Mouse (Mus musculus): ENCODE measurements around the gene Cd28. TPM values are rescaled to one million over a fixed set of nuclear protein-coding genes. Genes with fewer than 3 reads are reported as not detected.

The Cd28 gene
- polyA plus RNA-seq, 1 experiment from 2014 or later, result 0.16 TPM

DNA sequence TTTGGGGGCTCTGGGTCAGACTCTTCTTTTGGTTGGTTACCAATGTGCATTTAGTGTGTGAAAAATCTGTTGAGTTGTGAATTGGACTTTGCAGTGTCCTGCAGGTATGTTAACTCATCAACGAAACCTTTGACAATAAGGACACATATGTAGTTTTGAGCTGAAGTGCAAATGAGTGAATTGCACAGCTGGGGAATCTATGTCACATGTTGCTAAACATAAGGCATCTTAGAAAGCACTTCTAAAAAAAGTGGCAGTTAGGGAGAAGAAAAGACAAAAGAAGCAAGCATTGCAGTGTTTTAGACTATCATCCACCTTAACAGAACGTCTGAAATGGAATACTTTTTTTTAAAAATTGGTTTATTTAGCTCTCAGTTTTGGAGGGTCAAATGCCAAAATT, 104.4 kb downstream of the Cd28 start:
- 78% methylated on average over 2 of the region's 2 CpGs for WGBS
- DNase-seq (ENCODE audit: low spot score) (no peak), ATAC-seq (replicated peaks; ENCODE audit: low FRiP score, low read depth) (no peak)
- Histone ChIP-seq H3K9ac (ENCODE audit: low read depth, low read length) (no peak overlapping the region), H3K27ac (no peak overlapping the region), H3K4me1 (replicated peaks; ENCODE audit: insufficient read depth, low read length) (no peaks in the 10 kb centered on the region), H3K4me2 (ENCODE audit: low read length) (no peak overlapping the region), H3K36me3 (ENCODE audit: insufficient read depth, low read length) (no peaks in the 10 kb centered on the region), H3K27me3 (ENCODE audit: insufficient read depth, low read length) (no peaks in the 10 kb centered on the region), H3K4me3 (replicated peaks; ENCODE audit: low read depth, low read length) (no peak overlapping the region), H3K9me3 (replicated peaks; ENCODE audit: low read length) (no peaks in the 10 kb centered on the region)
- TF ChIP-seq CTCF (IDR thresholded peaks at IDR 0.05; ENCODE audit: low read depth), result no peak

DNA sequence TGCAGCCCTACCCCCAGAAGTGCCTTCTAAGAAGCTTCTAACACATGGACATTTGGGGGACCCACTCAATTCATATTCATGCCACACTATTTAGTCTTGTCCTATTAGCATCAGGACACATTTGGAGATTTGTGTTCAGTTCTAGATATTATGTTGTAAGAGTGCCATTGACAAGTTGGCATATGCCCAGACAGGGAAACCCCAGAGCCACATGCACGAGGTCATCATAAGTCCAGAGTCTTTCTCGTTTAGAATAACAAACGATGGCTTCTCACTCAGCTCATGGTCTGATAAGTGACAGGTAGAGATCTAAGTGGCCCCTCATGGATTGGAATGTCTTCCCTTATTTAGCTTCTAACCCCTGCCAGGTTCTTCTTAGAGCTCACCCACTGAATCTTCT, 105.0 kb downstream of the Cd28 start:
- Histone ChIP-seq H3K36me3 (ENCODE audit: insufficient read depth, low read length) (no peaks in the 10 kb centered on the region), H3K9me3 (replicated peaks; ENCODE audit: low read length) (no peaks in the 10 kb centered on the region), H3K9ac (ENCODE audit: low read depth, low read length) (no peak overlapping the region), H3K27me3 (ENCODE audit: insufficient read depth, low read length) (no peaks in the 10 kb centered on the region), H3K4me1 (replicated peaks; ENCODE audit: insufficient read depth, low read length) (no peaks in the 10 kb centered on the region), H3K4me2 (ENCODE audit: low read length) (no peak overlapping the region), H3K4me3 (replicated peaks; ENCODE audit: low read depth, low read length) (no peak overlapping the region), H3K27ac (no peak overlapping the region)
- no peak for ATAC-seq (replicated peaks; ENCODE audit: low FRiP score, low read depth)
- DNase-seq (ENCODE audit: low spot score), result no peak
- WGBS, result 61% methylated on average over 3 of the region's 3 CpGs
- TF ChIP-seq CTCF (IDR thresholded peaks at IDR 0.05; ENCODE audit: low read depth), result no peak

Other genes with a start within 250 kb of the Cd28 start
- 20.3 and 21.6 TPM in 2 replicates for gene Raph1, start 149.7 kb upstream of the Cd28 start, polyA plus RNA-seq (2015; fragmentation: Nextera tagmentation; extraction: Ambion mirVana)
- not detected in 2 replicates for gene Ctla4, start 170.2 kb downstream of the Cd28 start, polyA plus RNA-seq (2015; fragmentation: Nextera tagmentation; extraction: Ambion mirVana)